Mouse (Mus musculus): Measurements from ENCODE around the gene Nrg4.

The Nrg4 gene

DNA sequence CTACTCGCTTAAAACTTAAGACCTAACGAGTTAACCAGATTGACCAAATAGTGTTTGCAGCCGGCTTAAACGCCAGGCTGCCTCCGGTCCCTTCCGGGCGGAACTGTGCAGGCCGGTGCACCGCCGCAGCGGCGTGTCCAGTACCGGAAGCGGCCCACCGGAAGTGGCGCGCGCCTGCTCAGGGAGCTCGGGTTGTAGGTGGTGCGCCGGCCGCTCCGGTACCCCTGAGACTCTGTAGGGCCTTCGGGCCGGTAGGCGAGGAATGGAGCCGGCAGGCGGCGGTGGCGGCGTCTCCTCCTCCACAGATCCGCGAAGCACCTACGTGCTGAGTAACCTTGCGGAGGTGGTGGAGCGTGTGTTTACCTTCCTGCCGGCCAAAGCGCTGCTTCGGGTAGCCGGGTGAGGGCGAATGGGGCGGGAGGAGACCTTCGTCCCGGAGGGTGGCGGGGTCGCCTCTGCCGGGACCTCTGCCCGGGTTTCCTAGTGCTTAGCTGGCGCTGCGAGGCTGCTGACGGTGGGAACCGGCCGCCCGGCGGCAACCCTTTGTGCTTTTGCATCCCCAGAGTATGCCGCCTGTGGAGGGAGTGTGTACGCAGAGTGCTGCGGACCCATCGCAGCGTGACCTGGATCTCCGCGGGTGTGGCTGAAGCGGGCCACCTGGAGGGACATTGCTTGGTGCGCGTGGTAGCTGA is 117.7 kb downstream of the Nrg4 start, which contains the start of gene Fbxo22:
Gene Fbxo22 (plus strand): TSS at position 136 of the 692 bp plus-strand sequence.
- DNase-seq: peak; percentile 84

DNA sequence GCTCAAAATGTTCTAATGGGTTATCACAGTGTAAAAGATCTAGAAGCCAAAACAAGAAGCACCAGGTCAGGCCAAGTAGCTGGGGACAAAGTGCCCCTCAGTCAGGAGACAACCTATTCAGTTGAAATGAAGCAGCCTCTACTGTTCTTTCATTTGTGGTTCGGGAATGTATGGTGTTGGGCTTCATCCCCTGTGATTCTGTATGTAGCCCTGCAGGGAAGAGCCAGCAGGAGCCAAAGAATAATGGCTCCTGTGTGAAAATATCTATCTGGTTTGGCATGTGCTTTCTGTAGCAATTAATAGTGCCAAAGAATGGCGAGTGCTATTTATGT is 118.2 kb downstream of the Nrg4 start:
- DNase-seq: no peak

DNA sequence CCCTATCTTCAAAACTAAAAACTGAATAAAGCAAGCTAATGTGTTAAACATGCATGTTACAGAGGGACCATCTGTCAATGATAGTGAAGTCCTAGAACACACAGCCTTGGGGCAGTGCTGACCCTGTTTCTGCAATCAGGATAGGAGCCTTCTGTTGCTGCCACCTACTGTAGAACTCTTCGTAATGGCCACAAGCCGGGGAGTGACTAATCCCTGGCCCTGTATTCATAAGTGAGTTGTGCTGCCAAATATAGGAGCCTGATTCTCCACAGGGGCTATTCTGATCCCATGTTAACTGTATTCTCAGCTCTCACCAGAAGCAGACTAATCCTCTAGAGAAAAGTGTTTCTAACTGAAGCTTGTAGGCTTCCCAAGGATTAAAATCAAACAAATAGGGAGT is 127.3 kb downstream of the Nrg4 start:
- DNase-seq: no peak

DNA sequence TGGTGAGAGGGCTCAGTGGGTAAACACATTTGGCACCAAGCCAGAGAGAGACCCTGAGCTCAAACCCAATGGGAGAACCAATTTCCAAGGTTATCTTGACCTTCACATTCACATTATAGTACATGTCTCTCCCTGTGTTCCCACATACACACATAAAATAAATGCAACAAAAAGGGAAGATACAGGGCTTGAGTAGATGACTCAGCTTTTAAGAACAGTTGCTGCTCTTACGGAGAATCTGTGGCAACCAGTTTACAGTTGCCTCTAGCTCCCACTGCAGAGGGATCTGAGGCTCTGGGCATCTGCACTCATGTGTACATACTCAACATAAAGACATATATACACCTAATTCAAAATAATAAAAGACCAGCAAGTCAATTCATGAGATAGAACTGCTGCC is 128.4 kb downstream of the Nrg4 start:
- DNase-seq: no peak

DNA sequence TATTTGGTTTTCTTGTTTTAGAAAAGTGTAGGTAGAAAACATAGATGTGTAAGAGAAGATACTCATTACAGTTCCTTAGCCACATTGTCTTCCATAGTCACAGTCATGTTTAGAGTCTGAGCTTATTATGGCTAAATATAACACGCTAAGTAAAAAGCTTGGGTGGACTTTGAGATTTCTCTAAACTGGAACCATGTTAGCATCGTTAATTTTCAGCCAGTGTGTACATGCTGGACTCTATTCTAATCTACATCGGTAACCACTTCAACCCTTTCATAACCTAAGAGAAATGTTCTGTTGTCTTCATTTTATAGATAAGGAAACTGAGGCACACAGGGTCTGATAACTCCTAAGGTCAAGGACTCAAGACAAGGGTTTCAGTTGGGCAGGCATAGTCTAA is 130.8 kb downstream of the Nrg4 start:
- DNase-seq: no peak

DNA sequence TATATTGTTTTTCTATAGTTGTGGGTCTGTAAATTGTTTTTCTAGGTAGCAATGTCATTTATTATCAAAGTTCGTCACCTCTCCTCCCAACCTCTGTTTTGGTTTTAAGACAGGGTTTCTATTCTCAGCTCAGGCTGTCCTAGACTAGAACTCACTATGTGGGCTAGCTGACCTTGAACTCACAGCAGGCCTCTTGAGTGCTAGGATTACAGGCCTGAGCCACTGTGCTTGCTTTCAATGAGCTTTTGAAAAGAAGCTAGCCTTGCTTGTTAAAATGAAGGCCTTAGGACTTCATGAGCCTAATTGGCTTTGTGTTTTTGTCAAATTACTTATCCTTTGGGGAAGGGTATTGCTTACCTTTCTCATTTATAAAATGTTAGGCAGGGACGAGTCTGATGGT is 152.4 kb downstream of the Nrg4 start:
- DNase-seq: no peak

DNA sequence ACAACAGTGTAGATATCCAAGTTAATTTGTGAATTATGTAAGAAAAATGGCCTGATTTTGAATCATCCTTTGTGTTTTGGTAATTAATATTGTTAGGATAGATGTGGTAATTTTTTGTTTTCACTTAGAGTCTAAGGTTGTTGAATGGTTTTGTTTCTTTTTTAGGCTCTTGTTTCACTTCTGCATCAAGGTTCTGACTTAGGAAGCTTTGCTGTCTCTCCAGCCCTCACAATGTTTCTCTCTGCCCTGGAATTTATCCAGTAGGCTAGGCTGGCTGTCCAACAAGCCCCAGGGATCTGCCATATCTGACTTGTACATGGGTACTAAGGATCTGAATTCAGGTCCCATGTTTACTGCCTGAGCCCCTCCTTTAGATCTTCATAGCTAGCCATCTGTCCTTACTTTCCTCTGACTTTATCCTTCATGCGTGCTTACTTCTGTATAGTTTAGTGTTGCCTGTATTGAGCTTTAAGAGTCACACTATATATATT is 154.4 kb downstream of the Nrg4 start:
- DNase-seq: no peak

DNA sequence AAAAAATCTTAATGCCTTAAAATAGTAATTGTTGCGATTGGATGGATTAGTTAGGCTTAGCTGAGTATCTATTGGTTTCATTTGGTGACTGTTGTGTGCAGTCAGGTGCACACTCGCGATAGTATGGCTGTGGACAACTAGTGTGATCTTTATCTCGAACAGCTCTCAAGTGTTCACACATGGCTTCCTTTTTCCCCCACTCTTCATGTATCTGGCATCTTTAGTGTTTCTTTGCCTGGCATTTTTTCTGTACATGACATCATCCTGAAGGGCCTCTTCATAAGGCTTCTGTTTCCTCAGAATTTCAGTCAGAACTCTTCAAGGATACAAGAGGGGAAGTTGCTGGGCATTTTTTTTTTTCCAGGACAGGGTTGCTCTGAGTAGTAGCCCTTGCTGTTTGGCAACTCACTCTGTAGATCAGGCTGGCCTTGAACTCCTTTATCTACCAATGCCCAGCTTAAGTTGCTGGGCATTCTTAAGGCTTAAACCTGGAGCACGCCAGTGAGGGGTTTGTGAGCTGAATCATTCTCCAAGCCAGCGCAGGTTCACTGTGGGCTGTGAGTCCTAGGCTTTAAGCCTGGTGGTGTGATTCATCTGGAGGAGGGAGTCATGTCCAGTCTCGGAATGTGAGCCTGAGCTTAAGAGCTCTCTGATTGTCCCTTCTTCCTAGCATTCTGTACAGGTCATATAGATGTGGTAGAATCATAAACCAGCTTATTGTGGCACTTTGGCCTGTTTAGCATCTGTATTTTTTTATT is 155.8 kb downstream of the Nrg4 start:
- DNase-seq: no peak

Data from thymus, postnatal 4 days (tissue).